Mouse (Mus musculus): Measurements from ENCODE around the gene Bola2.

- TF ChIP-seq EP300 (IDR thresholded peaks at IDR 0.05; ENCODE audit: low read depth) (no peak), CTCF (IDR thresholded peaks at IDR 0.05; ENCODE audit: low read depth) (no peak)
These were observed 15.1 kb downstream of the Bola2 start for GRCm38 (mm10) chr7:126710266-126710665.
